In the genomic region with DNA sequence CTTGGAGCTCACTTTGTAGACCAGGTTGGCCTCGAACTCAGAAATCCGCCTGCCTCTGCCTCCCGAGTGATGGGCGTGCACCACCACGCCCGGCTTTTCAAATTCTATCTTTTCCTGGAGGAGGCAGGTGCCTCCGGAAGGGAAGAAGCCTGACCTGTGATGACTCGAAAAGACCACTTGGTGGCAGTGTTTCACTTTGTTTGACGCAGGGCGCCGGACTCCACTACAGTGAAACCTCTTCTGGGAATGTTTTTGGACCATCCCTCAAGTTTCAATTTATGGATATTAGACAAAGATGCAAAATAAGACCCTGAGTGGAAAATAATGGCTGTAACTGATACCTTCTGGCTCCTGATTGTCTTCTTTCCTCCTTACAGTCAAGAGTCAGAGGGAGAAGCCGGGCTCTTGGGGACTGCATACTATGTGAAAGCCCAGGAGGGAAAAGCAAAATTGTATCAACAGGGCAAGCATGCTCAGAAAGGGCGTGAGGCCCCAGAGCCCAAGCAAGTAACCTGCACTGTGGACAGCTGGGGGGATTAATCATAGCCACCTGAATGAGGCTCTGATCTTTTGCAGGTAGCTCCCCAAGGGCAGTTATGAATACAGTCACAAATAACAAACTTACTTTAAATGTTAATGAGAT, we compare ENCODE assay signal across 8 mouse cellular contexts. TPM values are rescaled to one million over a fixed set of nuclear protein-coding genes. Genes with fewer than 3 reads are reported as not detected.
DNase-seq lines count a peak whose midpoint lies in the region; ATAC-seq and TF ChIP-seq lines count a peak whose summit lies in the region.

No protein-coding gene starts in this region.

- no peak overlapping the region for H3K27ac ChIP-seq in spleen, adult 2 months (ENCODE audit: insufficient read depth, low read length)
- no peak overlapping the region for H3K27ac ChIP-seq in embryonic fibroblast, embryonic 13.5 days (ENCODE audit: insufficient read depth, low read length)
- no peak overlapping the region for H3K27ac ChIP-seq in liver, embryonic 13.5 days

- no peak overlapping the region for H3K4me2 ChIP-seq in liver, embryonic 13.5 days

- H3K4me1 ChIP-seq in spleen, adult 2 months (ENCODE audit: control insufficient read depth, insufficient read depth, insufficient read length): no peaks in the 10 kb centered on the region
- H3K4me1 ChIP-seq in embryonic fibroblast, embryonic 13.5 days (ENCODE audit: control insufficient read depth, insufficient read depth, low read length): no peaks in the 10 kb centered on the region
- no peaks in the 10 kb centered on the region for H3K4me1 ChIP-seq in liver, embryonic 13.5 days (replicated peaks)

- no peak for TF ChIP-seq POLR2A in spleen, adult 2 months (IDR thresholded peaks at IDR 0.05; ENCODE audit: low read depth, low read length)
- no peak for TF ChIP-seq POLR2A in embryonic fibroblast, embryonic 13.5 days (IDR thresholded peaks at IDR 0.05; ENCODE audit: low read depth, low read length)

- peak; percentile 73; the same call in 1 of the 2 replicates for TF ChIP-seq CTCF in spleen, adult 2 months (IDR thresholded peaks at IDR 0.05; ENCODE audit: extremely low read depth, insufficient read depth, insufficient read length, insufficient replicate concordance)
- TF ChIP-seq CTCF in embryonic fibroblast, embryonic 13.5 days (IDR thresholded peaks at IDR 0.05; ENCODE audit: borderline replicate concordance, insufficient read depth, low read length): peak; percentile 54; the same call in 1 of the 2 replicates

- H3K36me3 ChIP-seq in spleen, adult 2 months (ENCODE audit: control insufficient read depth, insufficient read depth, low read length): no peaks in the 10 kb centered on the region
- no peaks in the 10 kb centered on the region for H3K36me3 ChIP-seq in liver, embryonic 13.5 days

- H3K9ac ChIP-seq in liver, embryonic 13.5 days: no peak overlapping the region

- H3K9me3 ChIP-seq in liver, embryonic 13.5 days (replicated peaks): no peaks in the 10 kb centered on the region

- H3K4me3 ChIP-seq in spleen, adult 2 months (ENCODE audit: extremely low read depth, insufficient read depth, insufficient read length): no peak overlapping the region
- H3K4me3 ChIP-seq in embryonic fibroblast, embryonic 13.5 days (ENCODE audit: insufficient read depth, low read length): no peak overlapping the region
- H3K4me3 ChIP-seq in liver, embryonic 13.5 days (replicated peaks): no peak overlapping the region

- DNase-seq in spleen, adult 2 months (ENCODE audit: low read depth in 1 of 2, low spot score in 2 of 2): peak in 1 of 2 experiments; percentile 9
- DNase-seq in spleen, postnatal 4 days (ENCODE audit: low spot score in 2 of 2): no peak
- peak; percentile 40 for DNase-seq in brain, embryonic 18.5 days (ENCODE audit: low read depth, low spot score)
- DNase-seq in kidney, adult 9 months: peak; percentile 50
- peak; percentile 5 for DNase-seq in liver, embryonic 13.5 days
- DNase-seq in right cerebral cortex, adult 18-20 months: peak; percentile 65
- DNase-seq in spleen, adult 12 weeks (ENCODE audit: low spot score): no peak

- no peak for ATAC-seq in liver, embryonic 13.5 days (ENCODE audit: low read depth)

- peaks cover 2% of the 10 kb centered on the region; the same call in 1 of the 2 replicates for H3K27me3 ChIP-seq in spleen, adult 2 months (ENCODE audit: control insufficient read depth, insufficient read depth, low read length)
- peaks cover 10% of the 10 kb centered on the region for H3K27me3 ChIP-seq in liver, embryonic 13.5 days

- WGBS in spleen, adult 2 months: 14% methylated on average over 13 of the region's 13 CpGs
- WGBS in liver, embryonic 13.5 days (ENCODE audit: insufficient replicate concordance): 9% methylated on average over 13 of the region's 13 CpGs

RNA-seq across cellular contexts. Expression of gene Slc28a3, which starts 26.8 kb away (rescaled TPM):
- polyA plus RNA-seq in spleen, adult 2 months (2012; rRNA removed): 0.12 and 0.19 TPM in 2 replicates
- not detected in 2 replicates for polyA plus RNA-seq in embryonic fibroblast, embryonic 13.5 days (2011; ENCODE audit: insufficient read length, low read depth, missing spikeins)
- polyA plus RNA-seq in liver, embryonic 13.5 days (2015; fragmentation: Nextera tagmentation; extraction: Ambion mirVana): not detected in 2 replicates

Comparison
In these comparisons a context has a peak if more than half of its experiments do, and no peak if none do; other contexts are left out.
1. DNase-seq: peak in brain, embryonic 18.5 days (single experiment), kidney, adult 9 months (single experiment), liver, embryonic 13.5 days (single experiment) and right cerebral cortex, adult 18-20 months (single experiment); none in spleen, postnatal 4 days (0 of 2) and spleen, adult 12 weeks (single experiment).